Mouse (Mus musculus) heart, adult 2 months (tissue): ENCODE data around the gene Gpr146.

Experiments used
- CTCF ChIP-seq: fragments of 200-600 bp; IDR thresholded peaks from 2 replicates; pipeline ENCODE4 v1.8.1; 2022; ENCODE audit warnings: antibody characterized with exemption, mild to moderate bottlenecking, moderate library complexity
- POLR2A ChIP-seq: fragments of 200-500 bp; IDR thresholded peaks from 2 replicates; pipeline ENCODE4 v1.6.1; 2011; ENCODE audit warnings: mild to moderate bottlenecking, low read depth, low read length, control low read depth; ENCODE audit not compliant: insufficient read depth

- TF ChIP-seq POLR2A: no peak
- peak; percentile 32 for TF ChIP-seq CTCF
Observed at GRCm38 (mm10) chr5:139417480-139417879, 40.0 kb downstream of the Gpr146 start.
